Mouse (Mus musculus) spleen, adult 2 months (tissue): ENCODE data around the gene Fbxo33.

Experiments
- CTCF ChIP-seq: fragments of 200-500 bp; IDR thresholded peaks from 2 replicates; pipeline ENCODE4 v1.5.1; 2011; ENCODE audit warnings: mild to moderate bottlenecking, inconsistent platforms; ENCODE audit not compliant: insufficient read depth, insufficient read length, insufficient replicate concordance; ENCODE audit errors: extremely low read depth
- POLR2A ChIP-seq: fragments of 200-500 bp; IDR thresholded peaks from 2 replicates; pipeline ENCODE4 v1.6.1; 2011; ENCODE audit warnings: low read depth, low read length, inconsistent platforms

GRCm38 (mm10) chr12:59259015-59259414, 39.5 kb upstream of the Fbxo33 start:
- TF ChIP-seq CTCF, result no peak
- no peak for TF ChIP-seq POLR2A
